Mouse (Mus musculus) brain, adult 2 months (tissue): ENCODE results near the gene Arl8a.
A peak's percentile ranks its signal among the peaks of the same experiment; 100 is the strongest.

Experiments
- DNase-seq: peaks from one replicate; pipeline ENCODE4 v3.0.0; 2011; ENCODE audit warnings: low read depth, low spot score

The Arl8a gene

DNA sequence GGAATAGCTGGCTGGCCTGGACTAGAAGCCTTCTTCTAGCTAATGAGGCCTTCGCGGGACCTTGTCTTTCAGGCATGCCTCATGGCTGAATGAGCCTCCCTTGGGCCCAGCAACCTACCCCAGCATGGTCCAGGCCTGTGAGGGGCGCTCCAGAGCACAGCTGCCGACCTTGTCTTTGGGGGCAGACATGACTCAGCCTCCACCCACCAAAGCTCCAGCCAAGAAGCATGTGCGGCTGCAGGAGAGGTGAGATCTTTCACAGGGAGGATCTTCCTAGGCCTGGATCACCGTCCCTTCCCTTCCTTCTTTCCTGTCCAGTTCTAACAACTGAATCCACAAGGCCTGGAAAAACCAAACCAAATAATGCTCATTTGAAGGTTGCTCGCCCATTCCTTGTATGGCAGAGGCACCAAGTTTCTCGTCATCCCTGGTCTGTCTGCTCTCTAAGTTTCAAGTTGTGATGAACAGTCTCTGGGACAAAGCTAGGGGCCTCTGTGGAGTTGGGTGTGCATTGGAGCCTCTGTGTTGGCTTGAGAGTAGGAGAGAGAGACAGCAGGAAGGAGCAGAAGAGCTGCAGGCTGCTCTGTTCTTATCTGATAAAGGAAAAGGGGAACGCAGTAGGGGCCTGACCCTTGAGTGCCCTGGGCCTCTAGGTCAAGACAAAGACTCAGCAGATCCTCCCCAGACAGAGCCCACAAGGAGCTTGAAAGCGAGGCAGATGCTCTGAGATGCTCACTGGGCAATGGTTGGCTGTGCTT lies 12.8 kb upstream of the Arl8a start:
- no peak for DNase-seq

DNA sequence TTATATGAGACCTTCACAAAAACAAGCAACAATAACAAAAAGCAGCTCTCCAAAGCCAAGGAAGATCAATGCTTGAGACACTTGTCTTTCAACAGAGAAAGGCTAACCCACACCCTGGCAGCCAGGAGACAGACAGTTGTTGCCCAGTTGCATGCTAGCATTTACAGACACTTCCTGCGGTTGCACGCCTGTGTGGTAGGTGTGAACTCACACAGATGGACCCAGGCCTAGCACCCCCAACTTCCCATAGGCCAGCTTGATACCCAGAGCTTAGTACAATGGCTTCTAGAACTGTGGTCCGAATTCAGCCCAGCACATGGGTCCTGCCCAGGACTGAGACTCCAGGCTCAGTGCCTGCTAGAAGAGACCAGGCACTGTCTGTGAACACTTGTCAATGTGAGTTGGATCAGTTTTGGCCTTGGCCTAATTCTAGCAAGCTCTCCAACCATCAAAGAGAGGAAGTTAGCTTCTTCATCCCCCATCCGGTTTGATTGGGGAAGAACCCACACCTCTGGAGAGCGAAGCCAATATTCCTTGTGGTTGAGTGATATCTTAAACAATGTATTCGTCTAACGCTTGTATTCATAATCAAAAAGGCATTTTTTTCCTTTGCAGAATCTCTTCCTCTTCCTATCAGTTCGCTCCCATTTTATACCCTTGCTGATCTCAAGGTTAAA lies 11.4 kb upstream of the Arl8a start:
- no peak for DNase-seq

GRCm38 (mm10) chr1:135136500-135136899 lies 10.1 kb upstream of the Arl8a start:
- peak; percentile 90 for DNase-seq

DNA sequence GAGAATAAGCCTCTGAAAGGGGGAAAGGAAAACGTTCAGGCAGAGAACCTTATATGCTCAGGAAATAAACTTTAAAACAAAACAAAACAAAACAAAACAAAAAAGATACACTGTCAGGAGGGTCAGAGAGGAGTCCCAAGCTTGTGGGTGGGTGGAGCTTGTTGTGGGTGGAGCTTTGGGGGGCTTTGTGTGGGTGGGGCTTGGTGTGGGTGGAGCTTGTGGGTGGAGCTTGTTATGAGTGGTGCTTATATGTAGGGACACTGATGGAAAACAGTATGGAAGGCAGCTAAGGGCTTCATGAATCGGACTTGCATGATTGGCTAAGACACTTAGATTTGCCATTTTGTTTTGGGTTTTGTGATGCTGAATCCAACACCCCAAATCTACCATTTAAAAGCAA lies 6.7 kb upstream of the Arl8a start:
- DNase-seq, result no peak

DNA sequence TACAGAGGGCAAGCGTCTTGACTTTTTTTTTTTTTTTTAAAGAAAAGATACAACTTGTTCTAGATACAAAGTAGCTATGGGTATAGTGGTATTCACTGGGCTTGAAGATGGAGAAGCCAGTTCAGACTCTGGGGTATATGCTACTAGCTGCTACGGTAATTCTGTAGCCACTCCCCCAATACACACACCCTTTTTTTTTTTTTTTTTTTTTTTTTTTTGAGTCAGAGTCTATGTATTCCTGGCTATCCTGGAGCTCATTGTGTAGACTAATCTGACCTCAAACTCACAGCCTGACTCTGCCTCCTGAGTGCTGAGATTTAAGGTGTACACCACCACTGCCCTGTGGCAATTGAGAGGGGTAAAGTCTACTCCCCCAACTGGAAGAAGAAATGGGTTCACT lies 4.2 kb upstream of the Arl8a start:
- DNase-seq, result no peak

GRCm38 (mm10) chr1:135143940-135144339 lies 2.7 kb upstream of the Arl8a start:
- no peak for DNase-seq

DNA sequence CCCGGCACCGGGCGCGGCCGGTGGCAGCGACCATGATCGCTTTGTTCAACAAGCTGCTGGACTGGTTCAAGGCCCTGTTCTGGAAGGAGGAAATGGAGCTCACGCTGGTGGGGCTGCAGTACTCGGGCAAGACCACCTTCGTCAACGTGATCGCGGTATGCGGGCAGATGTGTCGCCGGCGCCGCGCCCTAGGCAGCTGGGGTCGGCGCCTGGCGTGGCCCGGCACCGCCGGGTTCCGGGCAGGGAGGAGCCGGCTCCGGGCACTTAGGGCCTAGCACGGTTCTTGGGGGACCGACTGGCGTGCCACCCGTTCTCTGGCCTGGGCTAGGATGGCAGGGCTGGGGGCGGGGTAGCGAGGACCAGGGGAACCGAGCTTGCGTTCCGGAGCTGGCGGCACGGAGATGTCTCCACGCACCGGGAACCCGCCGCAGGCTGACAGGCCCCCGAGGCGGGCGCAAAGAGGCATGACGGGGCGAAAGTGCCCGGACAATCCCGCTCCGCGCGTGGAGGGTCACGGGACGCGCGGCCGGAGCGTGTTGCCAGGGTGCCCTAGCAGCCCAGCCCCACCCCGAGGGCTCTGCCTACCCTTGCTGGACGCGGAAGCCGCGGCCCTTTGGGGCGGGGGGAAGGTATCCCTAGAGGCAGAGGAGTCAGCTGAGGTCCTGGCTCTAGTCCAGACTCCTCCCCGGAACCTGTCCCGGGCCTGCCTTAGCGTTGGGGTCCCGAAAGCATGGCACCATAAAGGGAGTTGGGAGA lies 500 bp downstream of the Arl8a start:
- DNase-seq, result peak; percentile 87

- DNase-seq, result no peak
Measured at GRCm38 (mm10) chr1:135147702-135148058, 1.1 kb downstream of the Arl8a start.

GRCm38 (mm10) chr1:135148476-135148875 lies 1.9 kb downstream of the Arl8a start:
- DNase-seq, result peak; percentile 37

GRCm38 (mm10) chr1:135148996-135149395 lies 2.4 kb downstream of the Arl8a start:
- no peak for DNase-seq

- DNase-seq, result peak; percentile 29
Measured at GRCm38 (mm10) chr1:135154011-135154410, 7.4 kb downstream of the Arl8a start.

DNA sequence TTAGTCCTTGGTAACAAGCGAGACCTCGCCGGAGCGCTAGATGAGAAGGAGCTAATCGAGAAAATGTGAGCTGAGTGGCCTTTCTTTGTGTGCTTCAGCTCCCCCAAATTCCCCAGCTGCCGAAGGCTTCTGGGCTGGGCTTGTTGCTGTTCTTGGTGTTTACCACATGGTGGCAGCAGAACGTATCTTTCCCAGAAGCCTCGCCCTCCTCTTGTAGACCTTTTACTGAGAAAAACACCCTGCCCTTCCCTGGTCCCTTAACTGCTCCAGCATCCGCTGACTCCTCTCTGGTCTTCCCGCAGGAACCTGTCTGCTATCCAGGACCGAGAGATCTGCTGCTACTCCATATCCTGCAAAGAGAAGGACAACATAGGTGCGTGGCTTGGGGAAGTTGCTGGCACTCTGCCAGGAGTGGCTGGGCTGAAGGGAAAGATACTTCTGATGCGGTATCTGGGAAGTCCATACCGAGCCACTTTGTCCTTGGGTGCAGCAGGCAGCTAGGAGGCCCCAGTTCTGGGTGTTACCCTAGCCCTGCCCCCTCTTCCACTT lies 7.9 kb downstream of the Arl8a start:
- peak; percentile 95 for DNase-seq

GRCm38 (mm10) chr1:135156300-135156699 lies 9.7 kb downstream of the Arl8a start:
- DNase-seq, result no peak

- peak; percentile 74 for DNase-seq
Measured at GRCm38 (mm10) chr1:135158633-135159032, 12.0 kb downstream of the Arl8a start.

GRCm38 (mm10) chr1:135159074-135159473 lies 12.4 kb downstream of the Arl8a start:
- peak; percentile 65 for DNase-seq

GRCm38 (mm10) chr1:135159556-135160123 lies 13.0 kb downstream of the Arl8a start:
- peak; percentile 37 for DNase-seq

DNA sequence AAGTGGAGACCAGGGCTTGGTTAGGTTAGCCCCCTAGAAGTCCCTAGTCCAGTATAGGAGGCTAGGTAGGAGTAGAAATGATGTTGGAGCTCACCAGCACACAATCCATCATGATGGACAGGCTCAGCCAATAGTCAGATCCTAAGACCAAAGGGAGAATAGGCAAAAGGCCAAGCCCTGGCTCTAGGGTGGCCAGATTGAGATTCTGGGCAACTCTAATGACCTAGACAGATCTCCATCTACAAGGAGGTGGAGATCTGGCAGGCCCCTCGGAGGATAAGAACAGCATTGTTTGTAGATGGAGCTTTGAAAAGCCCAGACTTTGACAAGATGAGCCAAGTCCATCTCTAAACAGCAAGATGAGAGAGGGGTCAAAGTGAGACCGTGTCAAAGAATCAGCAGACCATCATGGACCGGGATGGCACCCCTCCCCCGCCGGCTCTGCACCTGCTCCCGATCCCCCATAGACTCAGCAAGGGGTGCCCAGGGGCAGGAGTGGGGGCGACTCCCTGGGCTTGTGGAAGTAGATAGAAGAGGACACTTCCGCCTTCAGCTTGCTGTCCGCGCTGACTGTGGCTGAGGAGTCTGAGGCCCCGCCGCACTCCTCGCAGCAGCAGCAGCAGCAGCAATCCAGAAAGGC lies 13.9 kb downstream of the Arl8a start:
- no peak for DNase-seq

DNA sequence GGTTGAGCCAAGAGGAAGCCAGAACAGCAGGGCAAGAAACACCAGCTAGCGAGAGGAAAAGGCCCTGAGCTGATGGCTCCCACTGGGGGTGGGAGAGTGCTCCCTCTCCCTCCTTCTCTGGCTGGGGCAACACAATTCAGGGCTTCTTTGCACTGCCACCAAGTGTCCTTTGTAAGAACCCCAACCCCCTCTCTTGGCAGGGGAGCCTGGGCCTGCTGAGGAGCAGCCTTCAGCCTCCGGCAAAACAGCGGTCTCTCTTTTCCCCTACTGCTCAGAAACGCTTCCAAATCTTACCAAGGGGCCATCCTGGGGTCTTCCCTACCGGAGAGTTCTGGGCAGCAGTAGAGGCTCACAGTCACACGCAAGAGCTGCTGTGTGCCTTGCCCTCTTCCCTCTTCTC lies 16.1 kb downstream of the Arl8a start:
- peak; percentile 64 for DNase-seq

DNA sequence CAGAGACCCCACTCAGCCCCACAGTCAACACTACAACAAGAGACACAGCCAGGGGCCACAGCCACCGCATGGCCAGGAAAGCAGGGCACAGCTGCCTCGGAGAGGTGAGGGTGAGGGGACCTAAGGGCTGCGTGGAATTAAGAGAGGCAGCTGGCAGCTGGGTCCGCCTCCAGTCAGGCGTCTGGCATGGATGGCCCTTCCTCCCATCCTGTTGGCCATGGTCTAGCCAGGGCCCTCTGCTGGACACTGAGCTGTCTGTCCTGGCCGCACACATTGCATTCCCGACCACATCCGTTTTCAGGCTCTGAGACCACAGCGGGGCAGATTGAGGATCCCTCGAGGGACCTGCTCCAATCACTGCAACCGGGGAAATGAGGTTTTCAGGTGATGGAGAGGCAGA lies 20.8 kb downstream of the Arl8a start, which contains the start of gene Gpr37l1:
Gene Gpr37l1, minus strand, starts transcription at position 247 of the 400 bp plus-strand sequence.
- DNase-seq, result peak; percentile 66

GRCm38 (mm10) chr1:135168453-135169200 lies 22.0 kb downstream of the Arl8a start:
- no peak for DNase-seq
